Mouse (Mus musculus) thymus, adult 18-20 months (tissue): ENCODE measurements around the gene Hist1h2ak.
"Not testable (repeated sequence)": the region's sequence is repeated elsewhere in the genome, so short reads cannot be mapped to it uniquely, and the experiment has no call there.

Experiments used
- DNase-seq, 2 experiments: peaks; one replicate each; pipeline ENCODE4 v3.0.0; 2022; ENCODE audit warnings: mixed read lengths in 2 of 2

The Hist1h2ak gene

DNA sequence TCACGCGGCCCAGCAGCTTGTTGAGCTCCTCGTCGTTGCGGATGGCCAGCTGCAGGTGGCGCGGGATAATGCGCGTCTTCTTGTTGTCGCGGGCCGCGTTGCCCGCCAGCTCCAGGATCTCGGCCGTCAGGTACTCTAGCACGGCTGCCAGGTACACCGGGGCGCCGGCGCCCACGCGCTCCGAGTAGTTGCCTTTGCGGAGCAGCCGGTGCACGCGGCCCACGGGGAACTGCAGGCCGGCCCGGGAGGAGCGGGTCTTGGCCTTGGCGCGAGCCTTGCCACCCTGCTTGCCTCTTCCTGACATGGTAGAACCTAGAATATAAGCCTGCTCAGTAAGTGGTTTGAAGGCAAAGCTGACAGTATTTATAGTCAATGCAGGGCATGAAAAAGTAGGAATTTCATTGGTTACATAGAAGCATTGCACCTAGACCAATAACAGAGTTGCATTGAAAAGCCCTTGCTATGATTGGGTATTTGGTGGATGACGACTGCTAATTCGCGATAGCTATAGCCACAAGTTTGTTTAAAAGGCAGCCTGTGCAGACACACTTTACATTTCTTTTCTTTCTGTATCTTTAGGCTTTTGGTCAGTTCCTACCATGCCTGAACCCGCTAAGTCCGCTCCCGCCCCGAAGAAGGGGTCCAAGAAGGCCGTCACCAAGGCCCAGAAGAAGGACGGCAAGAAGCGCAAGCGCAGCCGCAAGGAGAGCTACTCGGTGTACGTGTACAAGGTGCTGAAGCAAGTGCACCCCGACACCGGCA, at the start of gene Hist1h2ak, which contains the start of gene Hist1h2bn:
Hist1h2ak (minus strand) TSS at position 304 of the 762 bp plus-strand sequence.
Hist1h2bn (plus strand) TSS at position 600 of the 762 bp plus-strand sequence.
- DNase-seq, result peak; percentile 56 to 76

- DNase-seq, result not testable (repeated sequence)
Measured at GRCm38 (mm10) chr13:21803058-21803457, 49.4 kb upstream of the Hist1h2ak start.

- DNase-seq, result not testable (repeated sequence)
Measured at GRCm38 (mm10) chr13:21797163-21797562, 43.5 kb upstream of the Hist1h2ak start.

- DNase-seq, result no peak
Measured at GRCm38 (mm10) chr13:21795584-21795983, 42.0 kb upstream of the Hist1h2ak start.

GRCm38 (mm10) chr13:21790601-21791283, 37.1 kb upstream of the Hist1h2ak start:
- DNase-seq, result no peak

DNA sequence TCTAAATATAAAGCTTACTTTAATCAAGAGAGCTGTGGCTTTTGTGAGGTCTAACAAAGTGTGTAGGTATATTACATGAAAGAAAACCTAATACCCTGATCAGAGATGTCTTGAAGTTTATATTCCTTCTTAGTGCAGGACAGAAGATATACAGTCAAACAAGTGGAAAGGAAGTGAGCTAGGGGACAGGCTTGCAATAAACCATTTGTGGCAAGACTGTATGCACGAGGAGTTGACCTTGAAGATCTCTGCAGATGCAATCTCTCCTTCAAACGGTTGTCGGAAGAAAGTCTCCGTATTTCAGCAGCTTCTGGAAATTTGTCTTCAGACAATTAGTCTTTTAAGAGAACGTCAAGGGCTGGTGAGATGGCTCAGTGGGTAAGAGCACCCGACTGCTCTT, 36.3 kb upstream of the Hist1h2ak start:
- no peak for DNase-seq

DNA sequence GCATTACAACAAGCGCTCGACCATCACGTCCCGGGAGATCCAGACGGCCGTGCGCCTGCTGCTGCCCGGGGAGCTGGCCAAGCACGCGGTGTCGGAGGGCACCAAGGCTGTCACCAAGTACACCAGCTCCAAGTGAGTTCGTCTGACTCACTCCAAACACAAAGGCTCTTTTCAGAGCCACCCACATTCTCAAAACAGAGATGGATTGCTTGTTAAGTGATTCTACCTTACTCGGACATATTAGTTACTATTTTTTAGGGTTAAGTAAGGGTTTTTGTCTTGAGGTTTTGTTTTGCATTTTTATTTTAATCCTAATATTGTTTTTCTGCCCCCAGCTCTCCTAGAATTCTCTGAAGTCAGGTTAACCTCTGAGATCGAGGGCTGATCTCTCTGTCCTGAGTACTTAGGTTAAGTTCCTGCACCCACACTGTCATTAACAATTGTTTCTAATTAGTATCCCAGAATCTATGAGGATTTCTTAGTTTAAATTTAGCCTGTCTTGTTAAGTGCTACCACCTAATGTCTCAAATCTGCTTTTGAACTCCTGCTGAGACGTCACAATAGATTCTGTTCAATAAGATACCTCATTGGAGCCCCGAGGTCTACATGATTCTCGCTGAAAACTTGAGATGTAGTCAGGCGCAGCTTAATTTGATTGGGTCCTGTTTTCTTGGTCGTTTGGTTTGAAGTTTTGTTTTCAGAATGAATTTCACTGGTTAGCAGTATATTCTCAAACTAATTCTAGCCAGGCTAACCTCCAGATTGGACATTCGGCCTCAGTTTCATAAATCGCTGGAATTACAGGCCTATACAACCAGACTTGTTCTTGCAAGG, 34.4 kb upstream of the Hist1h2ak start:
- DNase-seq, result no peak

- DNase-seq, result peak; percentile 71 to 91
Measured at GRCm38 (mm10) chr13:21786899-21787629, 33.4 kb upstream of the Hist1h2ak start, which contains the start of the genes Hist1h2an and Hist1h2bp. Gene Hist1h2an, minus strand, starts transcription at chr13:21787218. Gene Hist1h2bp, plus strand, starts transcription at chr13:21787461.

- no peak for DNase-seq
Measured at GRCm38 (mm10) chr13:21786189-21786898, 32.7 kb upstream of the Hist1h2ak start.

DNA sequence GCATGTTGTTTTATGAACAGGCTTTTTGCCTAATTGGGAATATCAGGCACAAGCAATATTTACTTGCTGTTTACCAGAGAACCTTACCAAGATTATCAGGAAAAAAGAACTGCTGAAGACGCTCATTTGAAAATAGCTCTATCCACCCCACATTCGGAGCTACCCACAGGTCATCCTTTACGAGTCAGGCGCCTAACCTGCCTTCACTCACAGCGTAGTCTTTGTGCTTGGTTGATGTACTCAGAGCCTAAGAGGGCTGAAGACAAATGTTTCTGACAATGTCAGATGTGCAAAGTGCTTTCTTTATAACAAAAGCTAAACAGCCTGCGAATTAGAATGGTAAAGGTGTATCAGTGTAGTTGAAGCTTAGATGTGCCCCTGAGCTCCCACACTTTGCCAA, 30.7 kb upstream of the Hist1h2ak start:
- no peak for DNase-seq

- DNase-seq, result peak in 1 of 2 experiments; percentile 32
Measured at GRCm38 (mm10) chr13:21783734-21784161, 30.1 kb upstream of the Hist1h2ak start.

DNA sequence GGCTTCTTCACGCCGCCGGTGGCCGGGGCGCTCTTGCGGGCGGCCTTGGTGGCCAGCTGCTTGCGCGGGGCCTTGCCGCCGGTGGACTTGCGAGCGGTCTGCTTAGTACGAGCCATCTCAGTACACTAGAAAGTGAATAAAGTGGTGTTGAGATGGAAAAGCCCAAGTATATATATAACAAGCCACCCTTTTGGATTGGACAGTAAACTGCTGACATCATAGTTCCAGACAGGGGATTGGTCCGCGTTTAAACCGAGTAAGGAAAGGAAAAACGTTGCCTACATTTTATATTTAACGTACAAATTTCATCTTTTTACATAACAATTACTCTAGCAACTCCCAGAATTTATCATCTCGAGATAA, 29.6 kb upstream of the Hist1h2ak start, which contains the start of gene Hist1h3i:
Hist1h3i (minus strand) TSS at position 116 of the 363 bp plus-strand sequence.
- peak; percentile 24 to 61 for DNase-seq

- DNase-seq, result peak in 1 of 2 experiments; percentile 46
Measured at GRCm38 (mm10) chr13:21782361-21783254, 29.0 kb upstream of the Hist1h2ak start.

- no peak for DNase-seq
Measured at GRCm38 (mm10) chr13:21781639-21782038, 28.0 kb upstream of the Hist1h2ak start.

GRCm38 (mm10) chr13:21781021-21781555, 27.5 kb upstream of the Hist1h2ak start:
- no peak for DNase-seq

DNA sequence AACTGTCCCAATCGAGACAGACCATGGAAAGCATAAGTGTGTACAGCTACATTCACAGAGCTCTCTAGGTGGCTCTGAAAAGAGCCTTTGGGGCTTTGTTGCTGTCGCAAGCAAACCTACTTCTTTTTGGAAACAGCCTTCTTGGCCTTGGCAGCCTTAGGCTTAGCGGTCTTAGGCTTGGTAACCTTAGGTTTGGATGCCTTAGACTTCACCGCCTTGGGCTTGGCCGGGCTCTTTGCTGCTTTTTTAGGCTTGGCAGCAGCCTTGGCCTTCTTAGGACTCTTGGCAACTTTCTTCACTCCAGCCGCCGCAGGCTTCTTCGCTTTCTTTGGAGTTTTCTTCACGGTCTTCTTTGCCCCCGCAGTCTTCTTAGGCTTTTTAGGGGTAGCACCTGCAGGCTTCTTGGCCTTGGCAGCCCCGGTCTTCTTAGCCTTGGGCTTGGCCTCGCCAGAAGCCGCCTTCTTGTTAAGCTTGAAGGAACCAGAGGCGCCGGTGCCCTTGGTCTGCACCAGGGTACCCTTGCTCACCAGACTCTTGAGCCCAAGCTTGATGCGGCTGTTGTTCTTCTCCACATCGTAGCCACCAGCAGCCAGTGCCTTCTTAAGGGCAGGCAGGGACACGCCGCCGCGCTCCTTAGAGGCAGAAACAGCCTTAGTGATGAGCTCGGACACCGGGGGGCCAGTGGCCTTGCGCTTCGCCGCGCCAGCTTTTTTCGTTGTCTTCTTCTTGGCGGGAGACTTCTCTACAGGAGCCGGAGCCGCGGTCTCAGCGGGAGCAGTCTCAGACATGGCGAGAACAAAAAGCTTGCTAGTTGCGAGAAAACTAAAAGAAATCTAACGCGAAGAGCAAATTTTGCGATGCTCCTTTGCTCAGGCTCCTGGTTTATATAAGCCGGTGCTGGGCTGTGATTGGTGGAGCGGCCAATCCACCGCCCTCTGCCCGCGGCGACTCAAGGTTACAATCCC, 26.4 kb upstream of the Hist1h2ak start, which contains the start of gene Hist1h1b:
Hist1h1b (minus strand) TSS at position 859 of the 965 bp plus-strand sequence.
- peak; percentile 62 to 76 for DNase-seq

DNA sequence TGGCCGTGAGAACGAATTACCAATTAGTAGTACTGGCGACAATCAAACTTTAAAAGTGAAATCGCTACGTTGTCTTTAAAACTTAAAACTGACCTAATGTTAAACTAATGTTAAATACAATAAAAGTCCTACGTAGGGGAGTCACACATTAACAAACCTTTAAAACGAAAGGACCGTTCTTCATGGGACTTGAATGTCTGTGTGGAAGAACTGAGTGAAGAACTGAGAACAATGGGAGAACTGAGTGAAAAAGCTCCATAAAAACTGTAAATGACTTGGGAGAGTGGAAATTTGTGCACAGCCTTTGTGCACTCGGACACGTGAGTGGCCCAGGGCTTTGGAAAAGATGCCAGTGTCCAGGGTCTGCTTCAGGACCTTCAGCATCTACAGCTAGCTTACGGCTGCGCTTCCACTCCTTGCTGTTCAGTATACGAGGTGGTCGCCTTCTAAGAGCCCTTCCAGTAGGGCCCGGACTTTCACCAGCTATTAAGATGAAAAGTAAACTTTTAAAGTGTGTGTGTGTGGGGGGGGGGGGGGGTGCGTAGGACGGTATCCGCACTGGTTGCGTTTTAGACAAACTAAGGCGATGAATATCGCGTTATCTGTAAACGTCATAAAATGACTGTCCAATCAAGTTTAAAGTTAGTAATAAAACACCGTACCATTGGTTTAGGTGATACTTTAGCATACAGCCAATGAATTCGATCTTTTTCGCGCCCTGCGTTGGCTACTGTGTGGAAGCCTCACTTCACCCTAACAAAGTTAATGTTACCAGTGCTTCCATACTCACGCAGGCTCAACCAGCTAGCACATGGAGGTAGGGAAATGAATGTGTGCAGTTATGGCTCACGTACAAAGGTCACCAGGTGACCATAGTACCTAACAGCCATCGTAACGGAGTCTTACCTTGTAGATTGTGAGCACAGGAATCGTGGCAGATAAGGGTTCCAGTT, 25.5 kb upstream of the Hist1h2ak start:
- peak; percentile 50 to 74 for DNase-seq
